Mouse (Mus musculus) telencephalon, adult 2 months (tissue): ENCODE data around the gene Mgat5.

ENCODE experiments used
- DNase-seq: peaks from one replicate; pipeline ENCODE4 v3.0.0-alpha.2; 2011; ENCODE audit warnings: low read depth, low spot score

Mgat5 gene

DNA sequence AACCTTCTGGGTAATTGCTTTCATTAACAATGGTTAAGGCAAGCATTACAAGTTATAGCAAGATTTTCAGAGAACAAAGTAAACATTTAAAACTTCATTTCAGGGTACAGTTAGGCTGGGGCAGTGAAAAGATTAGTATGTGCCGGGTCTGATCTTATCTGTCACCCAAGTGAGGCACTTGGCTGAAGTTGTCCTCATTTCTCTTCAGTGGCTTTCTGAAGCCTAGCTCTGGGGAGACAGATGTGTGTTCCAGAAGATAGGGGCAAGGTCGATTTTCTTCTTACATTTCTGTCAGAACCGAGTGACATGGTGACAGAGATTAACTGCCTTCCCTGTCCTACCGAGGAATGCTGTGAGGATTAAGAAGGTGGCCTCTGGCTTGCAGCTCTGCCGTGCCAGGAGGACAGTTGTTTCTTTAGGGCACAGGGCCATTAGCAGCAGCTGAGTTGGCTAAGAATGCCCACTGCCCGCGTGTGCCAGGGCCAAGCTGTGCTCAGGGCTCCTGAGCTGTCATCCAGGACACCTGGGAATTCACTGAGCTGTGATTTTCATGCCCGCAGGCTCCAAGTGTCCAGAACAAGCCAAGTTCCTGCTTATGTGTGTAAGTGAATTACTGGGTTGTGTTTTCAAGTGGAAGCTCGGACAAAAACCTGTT, 134.1 kb downstream of the Mgat5 start:
- no peak for DNase-seq

DNA sequence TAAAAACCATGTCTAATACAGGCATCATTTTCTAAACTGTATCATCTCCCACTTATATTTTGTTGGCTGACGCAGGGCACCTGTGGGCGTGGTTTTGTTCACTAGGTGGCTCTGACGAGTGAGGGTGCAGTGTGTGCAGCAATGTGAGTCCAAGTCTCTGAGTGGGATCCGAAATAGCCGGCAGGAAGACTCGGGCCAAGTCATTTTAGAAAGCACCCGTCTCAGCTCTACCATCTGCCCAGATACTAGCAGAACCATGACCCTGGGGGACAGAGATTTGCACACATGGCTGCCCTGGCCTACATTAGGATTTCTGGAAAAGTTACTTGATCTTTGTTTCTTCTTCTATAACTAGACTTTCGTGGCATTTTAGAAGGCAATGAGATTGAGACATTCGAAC, 135.5 kb downstream of the Mgat5 start:
- DNase-seq: no peak

DNA sequence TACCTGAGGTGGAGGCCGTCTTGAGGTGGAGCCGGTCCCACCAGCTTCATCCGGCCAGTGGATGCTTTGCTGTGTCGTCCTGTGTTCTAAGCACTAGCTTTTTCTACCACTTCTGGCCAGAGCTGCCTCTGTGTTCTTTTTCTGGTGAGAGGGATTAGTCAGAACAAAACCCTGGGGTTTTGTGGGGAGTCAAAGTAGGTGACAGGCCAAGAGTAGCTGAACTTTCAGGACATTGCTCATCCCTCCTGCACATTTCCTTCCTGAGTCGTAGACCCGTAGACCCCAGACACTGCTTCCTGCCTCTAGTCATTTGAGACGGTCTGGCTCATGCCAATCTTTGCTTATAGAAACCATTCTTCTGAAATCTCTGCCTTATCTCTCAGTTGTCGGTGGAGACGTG, 140.1 kb downstream of the Mgat5 start:
- no peak for DNase-seq

DNA sequence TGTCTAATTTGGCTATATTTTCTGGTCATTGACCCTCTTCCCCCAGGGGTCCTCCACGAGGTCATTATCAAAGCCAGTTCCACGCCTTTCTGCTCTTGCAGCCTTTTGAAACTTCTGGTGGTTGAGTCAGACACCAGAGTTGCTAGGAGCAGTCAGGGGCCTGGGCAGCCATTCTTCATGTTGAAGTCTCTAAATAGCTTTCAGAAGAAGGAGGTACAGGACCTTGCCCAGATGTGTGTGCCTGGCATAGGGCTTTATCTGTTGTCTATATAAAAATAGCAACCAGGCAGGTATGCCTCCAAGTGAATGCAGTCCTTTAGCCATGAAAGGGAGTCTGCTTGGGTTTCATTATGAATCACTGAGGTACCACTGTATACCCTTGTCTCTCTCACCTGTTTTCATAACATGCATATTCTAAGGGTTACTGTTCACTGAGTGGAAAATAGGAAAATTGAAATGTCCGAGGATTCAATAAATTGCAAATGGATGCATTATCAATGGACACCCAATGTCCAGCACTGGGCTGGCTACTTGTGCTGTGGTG, 141.9 kb downstream of the Mgat5 start:
- no peak for DNase-seq

DNA sequence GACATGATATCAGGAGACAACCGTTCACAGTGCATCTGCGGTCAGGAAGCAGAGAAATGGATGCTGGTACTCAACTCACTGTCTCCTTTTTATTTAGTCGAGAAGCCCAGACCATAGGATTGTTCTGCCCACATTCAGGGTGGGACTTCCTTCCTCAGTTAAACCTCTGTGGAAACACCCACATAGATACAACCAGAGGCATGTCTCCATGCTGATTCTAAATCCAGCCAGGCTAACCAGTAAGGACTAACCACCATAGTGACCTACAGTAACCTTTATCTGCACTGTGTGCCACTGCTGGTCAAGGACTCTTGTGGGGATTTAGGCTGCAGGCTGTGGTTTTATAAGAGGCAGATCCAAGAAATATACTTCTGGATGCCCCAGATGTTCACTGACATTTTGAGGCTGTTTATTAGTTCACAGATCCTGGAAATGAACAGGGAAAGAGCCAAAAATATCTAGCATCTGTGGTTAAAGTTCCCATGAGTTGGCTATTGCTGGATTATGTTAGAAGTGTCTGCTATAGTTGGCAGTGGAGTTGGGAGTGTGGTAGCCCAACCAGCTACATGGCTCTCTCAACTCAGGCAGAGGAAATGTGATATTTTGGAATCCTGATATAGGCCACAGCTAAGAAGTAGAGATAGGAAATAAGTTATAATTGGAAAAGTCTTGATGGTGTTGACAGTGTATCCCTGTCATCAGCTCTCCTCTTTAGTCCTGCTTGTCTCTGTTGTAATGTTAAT, 143.2 kb downstream of the Mgat5 start:
- no peak for DNase-seq

DNA sequence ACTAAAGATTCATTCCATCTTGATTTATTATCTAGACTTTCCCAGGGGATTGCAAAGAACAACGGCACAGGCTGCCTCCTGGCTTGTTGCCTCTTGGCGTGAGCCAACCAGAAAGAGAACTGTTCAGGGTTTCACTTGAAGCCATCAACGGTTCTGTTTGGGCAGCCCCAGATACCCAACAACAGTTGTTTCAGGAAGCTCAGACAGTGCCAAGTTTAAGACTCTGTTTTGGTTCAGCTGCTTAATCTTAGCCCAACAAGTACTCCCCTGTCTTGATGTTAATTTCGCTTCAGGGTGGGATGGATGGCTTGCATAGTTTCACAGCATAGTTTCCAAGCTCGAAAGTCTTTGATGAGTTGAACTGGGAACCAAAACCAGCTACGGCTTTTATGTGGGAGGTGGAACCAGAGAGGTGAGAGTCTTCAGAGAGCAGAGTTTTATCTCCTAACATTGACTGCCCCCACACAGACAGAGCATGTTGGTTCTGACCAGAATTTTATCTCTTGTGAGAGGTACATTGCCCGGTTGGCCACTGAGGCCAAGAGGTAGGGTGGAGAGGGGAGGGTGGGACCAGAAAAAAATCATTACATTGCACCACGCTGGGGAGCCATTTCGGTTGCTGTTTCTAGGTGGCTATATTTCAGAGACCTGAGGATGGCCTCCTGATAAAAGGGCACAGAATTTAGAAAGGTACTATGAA, 144.0 kb downstream of the Mgat5 start:
- DNase-seq: no peak

DNA sequence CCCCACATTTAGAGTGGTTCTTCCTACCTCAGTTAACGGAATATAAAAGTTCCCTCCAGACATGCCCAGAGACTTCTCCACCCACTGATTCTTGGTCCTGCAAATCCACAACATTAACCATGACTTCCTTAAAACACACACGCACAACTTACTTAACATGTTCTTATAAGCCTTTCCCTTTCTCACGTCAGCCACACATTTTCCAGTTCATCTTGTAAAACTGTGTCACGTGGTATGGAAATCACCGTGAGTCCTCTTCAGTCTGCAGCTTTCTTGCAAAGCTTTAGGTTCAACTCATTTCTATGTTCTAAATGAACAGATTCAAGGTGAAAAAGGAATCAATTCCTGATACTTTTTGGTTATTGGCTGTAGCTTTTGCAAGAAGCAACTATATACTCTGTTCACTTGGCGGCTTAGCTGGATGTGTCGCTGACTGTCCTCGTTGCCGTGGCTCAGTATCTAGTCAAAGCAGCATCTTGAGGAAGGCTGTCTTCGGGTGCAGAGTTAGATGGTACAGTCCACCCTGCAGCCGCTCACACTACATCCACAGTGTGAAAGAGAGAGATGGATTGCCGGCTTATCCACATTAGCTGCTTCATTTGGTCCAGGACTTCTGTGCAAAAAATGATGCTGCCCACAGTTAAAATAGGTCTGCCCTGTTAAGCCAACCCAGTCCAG, 146.7 kb downstream of the Mgat5 start:
- DNase-seq: no peak

DNA sequence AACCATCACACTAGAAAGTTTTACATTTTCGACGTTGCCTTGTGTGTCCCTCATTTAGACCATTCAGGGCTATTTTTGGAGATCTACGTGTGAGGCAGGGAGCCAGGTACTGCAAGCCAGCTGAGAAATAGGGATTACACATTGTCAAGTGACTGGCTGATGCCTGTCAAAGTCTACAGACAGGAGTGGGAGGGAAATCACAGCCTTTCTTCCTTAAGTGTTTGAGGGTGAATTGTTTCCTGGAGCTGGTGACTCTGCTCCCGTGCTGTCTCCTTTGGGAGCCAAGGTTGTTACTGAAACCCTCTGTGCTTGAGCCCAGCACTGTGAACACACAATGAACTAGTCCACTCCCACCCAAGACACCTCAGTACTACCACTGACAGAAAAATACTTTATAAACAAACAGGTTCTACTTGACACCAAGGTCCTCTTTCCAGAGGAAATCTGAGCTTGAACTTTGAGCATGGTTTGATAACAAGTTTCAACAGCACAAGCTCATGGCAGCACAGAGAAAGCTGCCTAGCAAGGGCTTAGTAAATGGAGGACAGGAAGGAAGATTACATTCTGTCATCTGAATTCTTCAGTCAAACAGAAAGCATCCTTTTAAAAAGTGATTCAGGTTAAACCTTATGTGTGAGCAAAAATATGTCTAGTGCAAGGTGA, 147.4 kb downstream of the Mgat5 start:
- no peak for DNase-seq

DNA sequence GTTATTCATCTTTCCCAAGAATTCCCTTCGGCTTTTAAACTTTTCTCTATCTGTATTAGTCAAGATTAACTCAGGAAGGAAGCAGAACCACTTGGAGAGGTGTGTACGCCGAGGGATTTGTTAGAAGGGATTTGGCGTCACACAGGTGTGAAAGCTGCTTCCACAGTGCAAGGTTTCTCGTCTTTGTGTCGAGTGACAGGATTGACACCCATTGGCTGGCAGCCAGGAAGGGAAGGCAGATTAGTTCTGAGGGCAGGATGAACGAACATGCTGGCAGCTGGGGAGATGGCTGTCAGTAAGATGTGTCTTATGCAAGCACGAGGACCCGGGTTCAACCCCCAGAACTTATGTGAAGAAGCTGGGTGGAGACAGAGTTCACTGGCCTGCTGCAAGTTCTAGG, 148.6 kb downstream of the Mgat5 start:
- no peak for DNase-seq

DNA sequence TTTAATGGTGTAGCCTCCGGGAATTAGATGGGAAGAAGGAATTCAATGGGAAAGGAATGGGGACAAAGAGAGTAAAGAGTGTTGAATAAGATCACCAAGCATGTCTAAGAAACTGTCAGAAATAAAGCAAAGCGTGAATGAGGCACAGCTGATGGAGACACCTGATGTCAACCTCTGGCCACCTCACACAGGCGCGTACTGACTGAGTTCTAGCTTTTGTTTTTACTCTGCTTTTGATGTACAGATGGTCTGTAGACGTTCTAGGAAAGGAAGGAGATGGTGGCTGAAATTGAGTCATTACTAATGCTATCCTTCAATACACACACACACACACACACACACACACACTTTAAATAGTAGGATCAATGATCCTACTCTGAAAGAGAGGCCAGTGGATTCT, 149.3 kb downstream of the Mgat5 start:
- DNase-seq: no peak

DNA sequence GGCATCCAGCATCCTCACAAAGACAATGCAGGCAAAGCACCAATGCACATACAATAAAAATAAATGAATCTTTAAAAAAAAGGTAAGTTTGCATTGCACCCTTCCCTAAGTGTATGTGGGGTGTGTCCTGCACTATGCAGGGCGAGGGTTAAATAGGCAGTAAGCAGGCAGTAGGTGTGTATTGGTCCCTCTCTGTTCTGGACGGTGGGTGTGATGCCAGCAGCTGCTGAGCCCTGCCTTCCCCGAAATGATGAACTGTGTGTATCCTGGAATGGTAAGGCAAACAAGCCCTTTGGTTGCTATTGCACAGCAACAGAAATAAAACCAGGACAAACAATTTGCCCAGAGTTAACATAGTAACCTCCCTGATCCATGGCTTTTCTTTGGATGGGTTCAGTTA, 150.2 kb downstream of the Mgat5 start:
- no peak for DNase-seq

DNA sequence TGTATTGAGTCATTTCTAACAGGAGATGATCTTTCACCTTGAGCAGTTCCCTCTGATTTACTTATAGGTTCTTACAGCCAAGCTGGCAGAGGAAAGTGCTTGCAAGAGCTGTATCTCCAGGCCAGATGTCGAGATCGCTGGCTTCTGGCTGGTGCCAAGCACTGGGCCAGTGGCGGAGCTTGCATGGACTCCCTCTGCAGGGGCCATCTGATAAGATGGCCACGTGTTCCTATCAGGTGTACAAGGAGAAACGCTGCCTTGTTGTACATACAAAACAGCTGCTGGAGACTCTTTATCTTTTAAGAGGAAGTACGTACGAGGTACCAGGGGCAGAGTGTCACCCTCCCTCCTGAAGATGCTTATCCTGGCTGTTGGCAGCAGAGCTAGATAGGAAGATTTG, 158.8 kb downstream of the Mgat5 start:
- no peak for DNase-seq

DNA sequence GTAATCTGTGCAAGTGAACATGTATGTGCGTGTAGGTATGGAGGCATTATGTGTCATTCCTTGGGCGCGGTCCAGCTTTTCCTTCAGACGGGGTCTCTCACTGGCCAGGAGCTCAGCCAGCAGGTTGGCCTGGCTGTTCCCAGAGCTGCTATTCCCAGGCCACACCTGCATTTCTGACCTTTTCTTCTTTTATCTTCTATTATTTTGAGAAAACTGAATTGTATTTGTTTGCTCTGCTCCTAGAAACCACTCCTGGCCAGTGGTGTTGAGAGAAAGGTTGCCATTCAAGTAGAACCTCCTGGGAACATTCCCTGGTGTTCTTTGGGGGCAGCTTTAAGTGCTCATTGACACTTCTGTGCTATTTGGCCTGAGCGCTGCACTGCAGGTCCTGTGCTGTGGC, 160.9 kb downstream of the Mgat5 start:
- no peak for DNase-seq

DNA sequence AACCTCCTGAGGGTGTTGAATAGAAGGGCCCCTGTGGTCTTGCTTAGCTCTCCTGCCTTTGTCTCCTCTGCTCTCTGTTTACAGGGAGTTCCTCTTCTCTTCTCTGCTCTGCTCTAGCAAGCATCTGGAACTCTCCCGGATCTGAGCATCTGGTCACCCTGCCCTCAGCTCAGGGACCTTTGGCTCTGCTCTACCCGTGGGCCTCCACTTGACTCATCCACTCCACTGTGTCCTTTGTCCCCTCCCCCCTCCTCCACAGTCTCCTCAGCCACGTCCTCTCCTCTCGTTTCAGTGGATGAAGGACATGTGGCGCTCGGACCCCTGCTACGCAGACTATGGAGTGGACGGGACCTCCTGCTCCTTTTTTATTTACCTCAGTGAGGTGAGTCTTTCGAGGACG, 161.3 kb downstream of the Mgat5 start:
- no peak for DNase-seq

DNA sequence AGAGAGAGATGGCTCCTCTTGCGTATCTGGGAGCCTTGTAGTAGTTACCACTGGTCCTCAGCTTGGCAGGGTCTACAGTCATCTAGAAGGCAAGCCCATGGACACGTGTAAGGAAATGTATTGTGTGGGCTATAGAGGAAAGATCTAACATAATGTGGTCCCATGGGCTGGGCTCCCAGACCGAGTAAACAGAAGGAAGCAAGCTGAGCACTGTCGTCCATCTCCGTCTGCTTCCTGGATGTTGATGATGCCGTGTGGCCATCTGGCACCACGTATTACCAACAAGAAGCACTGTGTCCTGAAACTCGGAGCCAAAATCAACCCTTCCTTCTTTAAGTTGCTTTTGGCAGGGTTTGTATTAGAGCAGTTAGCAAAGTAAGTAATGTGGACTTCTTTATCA, 163.7 kb downstream of the Mgat5 start:
- DNase-seq: no peak

DNA sequence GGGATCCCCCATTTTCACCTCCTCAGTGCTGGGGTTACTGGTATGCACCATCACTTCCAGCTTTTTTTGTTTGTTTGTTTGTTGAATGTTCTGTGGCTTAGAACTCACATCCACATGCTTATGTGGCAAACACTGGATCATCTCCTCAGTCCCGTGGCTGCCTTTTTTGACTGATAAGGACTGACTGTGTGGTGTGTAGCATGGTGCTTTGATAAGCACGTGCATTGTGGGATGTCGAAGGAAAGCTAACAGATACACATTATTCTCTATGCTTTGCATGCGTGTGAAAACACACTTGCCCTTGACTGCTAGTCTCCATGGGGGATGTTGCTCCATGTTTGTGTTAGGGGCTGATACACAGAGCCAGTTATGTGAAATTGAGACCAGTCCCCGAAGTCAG, 164.7 kb downstream of the Mgat5 start:
- no peak for DNase-seq

DNA sequence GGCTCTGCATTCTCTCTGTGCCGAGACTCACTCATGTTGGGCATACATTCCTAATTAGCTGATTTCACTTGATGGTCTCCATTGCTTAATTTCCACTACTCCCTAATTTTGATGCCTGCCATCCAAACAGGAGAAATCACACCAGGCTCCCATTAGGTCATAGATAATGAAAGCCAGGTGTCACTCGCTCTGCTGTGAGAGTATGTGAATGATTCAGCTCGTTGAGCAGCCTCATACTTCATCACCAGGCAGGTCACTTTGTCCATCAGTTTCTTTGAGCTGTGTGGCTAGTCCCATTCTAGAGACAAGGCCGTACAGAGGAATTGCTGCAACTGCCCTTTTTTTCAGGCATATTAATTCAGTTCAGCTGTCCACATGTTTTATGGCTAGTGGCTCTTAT, 167.3 kb downstream of the Mgat5 start:
- DNase-seq: no peak

DNA sequence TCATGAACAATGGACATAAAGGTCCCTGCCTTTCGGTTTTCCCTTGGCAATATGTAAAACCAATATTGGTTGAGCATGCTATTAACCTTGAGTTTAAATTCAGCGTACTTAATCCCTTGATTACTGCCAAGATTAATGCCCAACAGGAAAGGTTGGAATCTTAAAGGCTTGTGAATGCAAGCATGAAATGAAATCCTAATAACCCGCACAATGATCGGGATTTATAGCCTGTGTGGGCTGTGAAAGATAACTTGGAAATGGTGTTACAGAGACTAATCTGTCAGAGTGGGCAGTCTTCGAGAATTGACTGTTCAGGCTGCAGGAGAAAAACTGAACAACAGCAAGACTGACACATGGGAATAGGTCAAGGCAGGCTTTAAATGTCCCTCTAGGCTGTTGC, 168.7 kb downstream of the Mgat5 start:
- no peak for DNase-seq

DNA sequence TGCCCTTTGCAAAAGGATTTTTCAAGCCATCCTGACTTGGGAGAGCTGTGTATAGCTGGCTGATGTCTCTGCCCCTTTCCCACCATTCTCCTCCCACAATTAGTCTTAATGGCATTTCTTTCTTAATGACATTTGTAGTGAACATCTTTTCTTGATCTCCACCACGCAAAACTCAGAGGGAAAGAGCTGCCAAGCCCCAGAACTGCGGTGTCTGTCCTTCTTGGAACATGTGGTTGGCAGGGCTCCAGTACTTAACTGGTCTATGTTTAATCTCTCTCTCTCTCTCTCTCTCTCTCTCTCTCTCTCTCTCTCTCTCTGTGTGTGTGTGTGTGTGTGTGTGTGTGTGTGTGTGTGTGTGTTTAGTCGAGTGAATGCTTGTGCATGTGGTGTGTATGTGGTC, 169.3 kb downstream of the Mgat5 start:
- no peak for DNase-seq

DNA sequence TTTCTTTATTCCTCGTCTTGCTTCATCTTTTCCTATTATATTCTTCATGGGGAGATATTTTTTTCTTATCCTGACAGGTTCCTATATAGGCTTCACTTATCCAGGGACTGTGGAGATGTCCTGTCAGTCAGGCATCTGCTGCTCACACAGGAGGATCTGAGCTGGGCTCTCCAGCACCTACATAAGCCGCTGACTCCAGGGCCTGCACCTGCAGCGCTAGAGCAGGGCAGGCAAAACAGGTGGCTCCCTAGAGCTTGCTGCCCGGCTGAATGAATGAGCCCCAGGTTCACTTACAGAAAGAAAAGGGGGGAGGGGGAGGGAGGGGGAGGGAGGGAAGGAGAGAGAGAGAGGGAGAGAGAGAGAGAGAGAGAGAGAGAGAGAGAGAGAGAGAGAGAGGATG, 175.3 kb downstream of the Mgat5 start:
- no peak for DNase-seq

DNA sequence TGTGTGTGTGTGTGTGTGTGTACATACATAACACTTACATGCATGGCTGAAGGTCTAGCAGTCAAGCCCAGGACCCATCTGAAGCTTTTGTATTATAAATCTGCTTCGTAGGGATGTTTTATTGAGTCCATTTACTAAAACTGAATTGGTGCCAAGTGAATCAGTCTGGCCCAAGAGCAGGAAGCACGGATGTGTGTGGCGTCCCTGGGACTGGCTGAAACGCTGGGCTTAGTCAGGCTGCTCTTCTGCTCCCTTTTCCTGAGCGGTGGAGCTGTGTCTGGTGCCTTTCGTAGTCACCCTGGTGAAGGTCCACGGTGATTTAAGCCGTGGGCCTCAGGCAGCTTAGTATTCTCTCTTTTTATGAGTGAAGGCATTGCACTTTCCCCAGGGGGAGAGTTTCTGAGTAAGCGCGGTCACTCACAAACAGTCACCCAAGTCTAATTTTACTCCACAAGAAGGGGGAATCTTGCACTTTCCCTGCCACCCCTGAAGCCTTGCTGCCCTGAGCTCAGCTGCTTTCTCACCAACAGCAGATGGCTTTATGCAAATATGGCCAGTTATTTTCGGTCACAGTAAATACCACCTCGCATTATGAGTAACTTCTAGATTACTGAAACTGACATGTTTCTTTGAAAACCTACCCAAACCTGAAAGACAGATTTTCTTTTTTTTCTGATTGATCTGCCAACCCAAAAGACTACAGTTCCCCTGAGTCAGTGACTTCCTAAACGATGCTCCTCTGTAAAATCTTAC, 176.1 kb downstream of the Mgat5 start:
- no peak for DNase-seq
